Mouse (Mus musculus) embryonic facial prominence, embryonic 10.5 days (tissue): Measurements from ENCODE around the gene Dab1. TPM values are rescaled to one million over a fixed set of nuclear protein-coding genes. Genes with fewer than 3 reads are reported as not detected.
A peak's percentile ranks its signal among the peaks of the same experiment; 100 is the strongest.

Experiments used
- DNase-seq: peaks from one replicate; pipeline ENCODE4 v3.0.0-alpha.2; 2017; ENCODE audit warnings: low spot score
- H3K27ac ChIP-seq: fragments of 300-500 bp; sonication (generic); replicated peaks from 2 replicates; pipeline ENCODE4 v1.5.1; 2016; ENCODE audit warnings: mild to moderate bottlenecking
- H3K27me3 ChIP-seq: fragments of 300-500 bp; sonication (generic); replicated peaks from 2 replicates; pipeline ENCODE4 v1.6.1; 2016; ENCODE audit warnings: low read depth, mild to moderate bottlenecking; ENCODE audit not compliant: poor library complexity, severe bottlenecking
- H3K36me3 ChIP-seq: fragments of 300-500 bp; sonication (generic); replicated peaks from 2 replicates; pipeline ENCODE4 v1.6.1; 2016; ENCODE audit warnings: mild to moderate bottlenecking, moderate library complexity
- H3K4me1 ChIP-seq: fragments of 300-500 bp; sonication (generic); 2 replicates; pipeline ENCODE4 v1.6.1; 2016
- H3K4me3 ChIP-seq: fragments of 300-500 bp; sonication (generic); 2 replicates; pipeline ENCODE4 v1.5.1; 2016; ENCODE audit warnings: mild to moderate bottlenecking, moderate library complexity
- H3K9me3 ChIP-seq: fragments of 300-500 bp; sonication (generic); 2 replicates; pipeline ENCODE4 v1.6.1; 2016; ENCODE audit warnings: mild to moderate bottlenecking
- WGBS: fragments of 180-500 bp; shearing (Covaris S2); methylation state at CpG from one replicate; pipeline ENCODE4 v1.1.7; 2016; 5-methylcytosine and 5-hydroxymethylcytosine counted together
- polyA plus RNA-seq: library from polyadenylated mRNA; unstranded; fragments of >200 nt; fragmentation: Nextera tagmentation; extraction: Ambion mirVana; gene quantifications from 2 replicates; pipeline ENCODE4 v1.2.1, GENCODE M21; 2016

Dab1 gene
- polyA plus RNA-seq, 1 experiment from 2014 or later: 15.6 TPM

DNA sequence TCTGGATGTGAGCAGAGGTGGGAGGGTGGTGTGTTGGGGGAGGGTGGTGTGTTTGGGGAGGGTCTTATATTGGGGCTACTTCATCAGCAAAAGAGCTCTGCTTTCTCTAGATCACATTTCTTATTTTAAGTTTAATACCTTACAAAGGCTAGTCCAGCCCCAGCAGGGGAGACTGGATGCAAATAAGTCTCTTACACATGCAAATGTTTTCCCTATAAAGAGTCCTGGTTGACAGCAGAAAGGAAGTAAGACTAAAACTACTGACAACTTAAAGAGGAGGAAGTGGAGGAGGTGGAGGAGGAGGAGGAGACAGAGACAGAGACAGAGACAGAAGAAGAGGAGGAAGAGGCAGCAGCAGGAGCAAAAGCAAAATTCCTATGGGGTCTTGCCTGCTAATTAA, 885.8 kb downstream of the Dab1 start:
- H3K36me3 ChIP-seq: no peaks in the 10 kb centered on the region
- DNase-seq: no peak
- no peak overlapping the region for H3K27ac ChIP-seq
- peaks cover 29% of the 10 kb centered on the region for H3K4me1 ChIP-seq
- no peaks in the 10 kb centered on the region for H3K9me3 ChIP-seq
- H3K27me3 ChIP-seq: peaks cover 90% of the 10 kb centered on the region
- H3K4me3 ChIP-seq: no peak overlapping the region

DNA sequence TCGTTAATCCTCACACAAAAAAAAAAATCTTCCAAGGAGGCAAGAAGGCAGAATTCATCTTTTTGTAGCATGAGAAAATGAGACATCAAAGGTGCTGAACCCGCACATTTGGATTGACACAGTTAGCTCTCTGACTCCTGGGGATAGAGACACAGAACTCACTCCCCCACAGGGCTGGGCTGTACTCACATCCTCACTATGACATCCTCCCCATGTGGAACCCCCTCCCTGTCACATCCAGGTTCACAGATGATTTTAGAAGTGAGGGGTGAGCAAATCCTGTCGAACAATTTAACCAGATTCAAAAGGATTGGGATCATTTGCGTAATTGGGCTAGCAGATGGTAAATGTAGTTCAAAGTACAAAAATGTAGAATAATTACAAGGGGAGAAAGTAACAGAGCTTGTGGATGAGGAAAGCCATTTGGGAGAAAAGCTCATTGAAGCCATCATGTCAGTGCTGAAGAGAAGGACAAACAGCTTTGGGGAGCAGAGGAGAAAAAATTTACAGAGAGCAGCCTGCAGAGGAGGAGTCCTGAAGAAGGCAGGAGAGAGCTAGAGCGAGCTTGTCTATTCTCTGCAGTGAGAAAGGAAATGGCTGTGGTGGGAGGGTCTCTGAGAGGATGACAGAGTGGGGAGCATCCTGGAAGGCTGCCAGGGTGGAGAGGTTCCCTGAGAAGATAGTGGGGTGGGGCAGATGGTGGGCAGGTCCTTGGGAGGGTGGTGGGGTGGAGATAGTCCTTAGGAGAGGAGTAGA, 890.2 kb downstream of the Dab1 start:
- no peak for DNase-seq
- no peak overlapping the region for H3K4me3 ChIP-seq
- peaks cover 9% of the 10 kb centered on the region for H3K4me1 ChIP-seq
- H3K9me3 ChIP-seq: no peaks in the 10 kb centered on the region
- 67% methylated on average over 5 of the region's 5 CpGs for WGBS
- H3K27me3 ChIP-seq: peaks cover 80% of the 10 kb centered on the region
- H3K36me3 ChIP-seq: no peaks in the 10 kb centered on the region
- no peak overlapping the region for H3K27ac ChIP-seq

DNA sequence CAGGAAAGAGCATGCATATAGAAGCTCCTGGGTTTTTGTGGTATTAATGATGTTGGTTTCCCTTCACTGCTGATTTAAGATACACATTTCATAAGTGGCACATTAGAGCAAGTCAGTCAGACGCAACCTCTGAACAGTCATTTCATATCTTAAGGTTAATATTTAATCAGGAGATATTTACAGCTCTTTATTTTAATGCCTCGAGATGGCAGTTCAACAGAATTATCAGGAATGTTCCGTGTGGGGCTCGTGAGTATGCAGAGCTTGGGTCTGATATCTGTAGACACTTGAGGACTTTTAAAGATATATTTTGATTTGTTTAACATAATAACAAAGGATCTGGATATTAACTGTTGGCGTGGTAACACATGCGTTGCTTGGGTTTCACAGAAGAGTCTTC, 892.7 kb downstream of the Dab1 start:
- Histone ChIP-seq H3K4me1 (peaks cover 9% of the 10 kb centered on the region), H3K9me3 (no peaks in the 10 kb centered on the region), H3K27me3 (peaks cover 56% of the 10 kb centered on the region), H3K4me3 (no peak overlapping the region), H3K27ac (no peak overlapping the region), H3K36me3 (no peaks in the 10 kb centered on the region)
- WGBS: 92% methylated on average over 6 of the region's 6 CpGs
- DNase-seq: no peak

DNA sequence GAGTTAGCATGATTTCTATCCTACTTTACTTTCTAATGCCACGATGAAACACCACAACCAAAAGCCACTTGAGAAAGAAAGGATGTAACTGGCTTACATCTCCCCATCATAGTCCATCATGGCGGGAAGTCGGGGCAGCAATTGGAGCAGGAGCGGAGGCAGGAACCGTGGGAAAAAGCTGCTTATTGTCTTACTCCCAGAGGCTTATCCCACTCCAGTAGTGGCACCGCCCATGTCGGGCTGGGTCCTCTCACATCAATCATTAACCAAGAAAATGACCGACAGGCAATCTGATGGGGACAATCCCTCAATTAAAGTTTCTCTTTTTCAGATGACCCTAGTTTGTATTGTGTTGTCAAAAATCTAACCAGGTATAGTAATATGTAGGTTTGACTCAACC, 893.4 kb downstream of the Dab1 start:
- Histone ChIP-seq H3K9me3 (no peaks in the 10 kb centered on the region), H3K4me3 (no peak overlapping the region), H3K27ac (no peak overlapping the region), H3K4me1 (peaks cover 9% of the 10 kb centered on the region), H3K36me3 (no peaks in the 10 kb centered on the region), H3K27me3 (peaks cover 49% of the 10 kb centered on the region)
- 89% methylated on average over 8 of the region's 8 CpGs for WGBS
- no peak for DNase-seq

DNA sequence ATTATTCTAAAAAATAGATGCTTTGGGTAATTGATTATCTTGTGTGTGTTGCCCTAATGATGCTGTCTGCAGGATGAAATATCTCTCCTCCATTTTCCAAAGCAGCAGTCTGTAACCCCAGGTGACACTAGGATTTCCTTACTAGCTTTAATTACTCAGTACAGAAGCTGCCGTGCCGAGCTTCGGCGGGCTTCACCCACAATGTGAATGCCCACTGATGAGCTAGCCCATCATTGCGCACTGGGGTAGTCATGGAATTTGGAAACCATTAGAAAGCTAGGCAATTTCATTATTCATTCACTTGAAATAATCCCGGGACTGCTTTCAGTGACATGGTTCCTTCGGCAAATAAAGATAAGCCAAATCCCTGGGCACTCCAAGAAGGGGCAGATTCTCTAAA, 894.5 kb downstream of the Dab1 start:
- H3K27ac ChIP-seq: no peak overlapping the region
- H3K9me3 ChIP-seq: no peaks in the 10 kb centered on the region
- H3K36me3 ChIP-seq: no peaks in the 10 kb centered on the region
- H3K4me1 ChIP-seq: peaks cover 7% of the 10 kb centered on the region
- 77% methylated on average over 7 of the region's 7 CpGs for WGBS
- no peak for DNase-seq
- H3K27me3 ChIP-seq: peaks cover 38% of the 10 kb centered on the region
- no peak overlapping the region for H3K4me3 ChIP-seq

DNA sequence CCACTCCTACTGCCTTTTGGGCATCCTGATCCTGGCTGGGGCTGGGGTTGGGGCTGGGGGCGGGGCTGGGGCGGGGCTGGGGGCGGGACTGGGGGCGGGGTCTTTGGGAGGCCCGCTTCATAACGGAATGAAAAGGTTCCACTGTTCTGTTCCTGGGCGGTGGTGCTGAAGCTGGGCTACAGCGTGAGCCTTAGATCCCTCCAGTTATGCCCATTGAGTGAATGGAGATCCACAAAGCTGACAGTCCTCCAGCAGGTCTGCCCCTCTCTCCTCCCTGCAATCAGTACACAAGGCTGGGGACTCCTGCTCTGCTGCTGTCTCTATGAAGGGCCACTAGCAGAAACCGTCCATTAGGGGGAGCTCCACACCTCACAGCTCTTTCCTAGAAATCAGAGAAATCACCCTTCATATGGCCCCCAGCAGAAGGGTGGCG, 895.4 kb downstream of the Dab1 start:
- Histone ChIP-seq H3K36me3 (no peaks in the 10 kb centered on the region), H3K9me3 (no peaks in the 10 kb centered on the region), H3K4me1 (0 out of 2 replicates have a peak, but pooled peaks cover 4% of the 10 kb centered on the region), H3K4me3 (peak overlapping the region; percentile 51), H3K27me3 (peaks cover 29% of the 10 kb centered on the region), H3K27ac (0 out of 2 replicates have a peak overlapping the region, but pooled peaks have one; percentile 14)
- peak; percentile 68 for DNase-seq
- WGBS: 3% methylated on average over 10 of the region's 10 CpGs

DNA sequence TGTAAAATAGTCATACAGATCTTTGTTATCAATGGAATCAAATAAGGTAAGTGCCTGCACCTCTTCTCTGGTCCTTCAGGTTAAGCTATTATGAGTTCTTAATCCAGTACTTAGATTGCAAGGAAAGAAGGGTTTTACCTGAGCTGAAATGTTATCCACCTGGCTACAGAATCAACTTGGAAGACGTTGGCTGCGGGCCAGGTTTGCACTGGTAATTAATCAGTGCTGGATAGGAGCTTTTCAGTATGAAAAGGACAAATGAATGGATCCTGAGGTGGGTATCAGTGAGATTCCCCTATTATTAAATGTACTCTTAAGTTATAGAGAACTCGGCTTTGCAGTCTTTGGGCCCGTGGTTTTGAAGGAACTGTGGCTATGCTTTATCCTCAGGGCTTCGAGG, 896.5 kb downstream of the Dab1 start:
- Histone ChIP-seq H3K4me1 (0 out of 2 replicates have a peak, but pooled peaks cover 4% of the 10 kb centered on the region), H3K27ac (no peak overlapping the region), H3K27me3 (peaks cover 18% of the 10 kb centered on the region), H3K9me3 (no peaks in the 10 kb centered on the region), H3K4me3 (no peak overlapping the region), H3K36me3 (no peaks in the 10 kb centered on the region)
- DNase-seq: no peak
- WGBS: 75% methylated on average over 5 of the region's 5 CpGs

DNA sequence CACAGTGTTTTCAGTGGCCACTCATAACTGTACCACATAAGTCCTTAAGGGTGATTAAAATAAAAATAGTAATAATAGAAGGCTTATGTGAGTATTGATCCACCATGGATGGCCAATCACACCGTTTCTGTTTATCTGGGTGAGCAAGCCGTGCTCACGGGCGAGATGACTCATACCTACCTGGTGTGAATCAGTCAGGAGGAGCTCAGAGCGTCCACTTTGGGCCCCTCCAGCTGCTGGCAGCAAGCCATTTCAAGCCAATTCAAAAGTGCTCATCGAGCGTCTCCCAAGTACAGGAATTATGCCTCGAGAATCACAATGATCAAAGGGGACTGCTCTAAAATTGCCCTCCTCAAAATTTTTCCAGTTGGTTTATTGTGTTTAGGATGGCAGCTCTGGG, 903.2 kb downstream of the Dab1 start:
- WGBS: 75% methylated on average over 8 of the region's 8 CpGs
- H3K9me3 ChIP-seq: no peaks in the 10 kb centered on the region
- no peaks in the 10 kb centered on the region for H3K4me1 ChIP-seq
- no peaks in the 10 kb centered on the region for H3K36me3 ChIP-seq
- no peak overlapping the region for H3K4me3 ChIP-seq
- H3K27ac ChIP-seq: no peak overlapping the region
- no peaks in the 10 kb centered on the region for H3K27me3 ChIP-seq
- no peak for DNase-seq

DNA sequence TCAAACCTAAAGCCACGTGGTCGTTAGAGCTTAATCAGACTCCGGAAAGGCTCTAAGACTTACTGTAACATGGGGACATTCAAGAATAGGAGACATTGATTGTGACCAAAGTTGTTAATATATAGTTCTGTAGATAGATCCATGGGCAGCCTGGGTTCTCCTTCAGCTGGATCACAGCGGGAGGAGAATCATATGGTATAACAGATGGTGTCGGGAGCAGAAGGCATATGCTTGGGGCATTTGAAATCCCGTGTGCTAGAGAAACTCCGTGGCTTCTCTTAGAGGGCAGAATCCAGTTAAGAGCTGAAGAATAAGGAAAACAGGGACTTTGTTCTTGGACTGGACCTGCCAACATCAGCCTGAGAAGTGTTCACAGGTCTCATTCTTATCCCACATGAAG, 904.6 kb downstream of the Dab1 start:
- Histone ChIP-seq H3K4me1 (no peaks in the 10 kb centered on the region), H3K36me3 (no peaks in the 10 kb centered on the region), H3K9me3 (no peaks in the 10 kb centered on the region), H3K27me3 (no peaks in the 10 kb centered on the region), H3K4me3 (no peak overlapping the region), H3K27ac (no peak overlapping the region)
- WGBS: 89% methylated on average over 7 of the region's 7 CpGs
- no peak for DNase-seq

DNA sequence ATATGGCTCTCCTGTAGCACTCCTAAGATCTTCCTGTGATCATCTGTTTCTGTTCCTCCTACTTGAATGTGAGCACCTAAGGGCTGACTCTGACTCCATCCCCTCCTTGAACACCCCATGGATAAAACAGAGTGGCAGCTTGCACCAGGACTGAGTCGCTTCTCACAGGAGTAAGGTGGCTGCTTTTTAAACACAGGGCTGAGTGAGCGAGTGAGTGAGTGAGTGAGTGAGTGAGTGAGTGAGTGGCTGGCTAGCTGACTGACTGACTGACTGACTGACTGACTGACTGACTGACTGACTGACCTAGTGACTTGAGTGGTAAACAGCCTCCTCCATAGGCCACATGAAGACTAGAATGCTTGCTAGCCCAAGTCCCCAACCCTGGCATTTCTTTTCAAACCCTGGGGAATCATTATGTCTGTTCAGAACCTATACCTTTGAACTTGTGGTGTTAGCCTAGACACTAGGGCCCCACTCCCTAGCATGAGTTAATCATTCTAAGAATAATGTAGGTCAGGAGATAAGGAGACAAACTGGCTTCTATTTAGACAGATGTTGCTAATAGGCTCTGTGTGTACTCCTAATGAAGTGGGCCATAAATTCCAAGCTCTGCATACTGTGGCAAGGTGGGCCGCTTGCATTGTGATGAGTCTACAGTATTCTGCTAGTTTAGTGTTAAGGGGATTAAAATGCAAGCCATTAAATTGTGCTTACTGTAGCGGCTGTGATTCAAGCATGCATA, 910.9 kb downstream of the Dab1 start:
- Histone ChIP-seq H3K4me1 (no peaks in the 10 kb centered on the region), H3K4me3 (no peak overlapping the region), H3K9me3 (no peaks in the 10 kb centered on the region), H3K36me3 (no peaks in the 10 kb centered on the region), H3K27ac (no peak overlapping the region), H3K27me3 (no peaks in the 10 kb centered on the region)
- DNase-seq: no peak
- WGBS: 88% methylated on average over 4 of the region's 4 CpGs

DNA sequence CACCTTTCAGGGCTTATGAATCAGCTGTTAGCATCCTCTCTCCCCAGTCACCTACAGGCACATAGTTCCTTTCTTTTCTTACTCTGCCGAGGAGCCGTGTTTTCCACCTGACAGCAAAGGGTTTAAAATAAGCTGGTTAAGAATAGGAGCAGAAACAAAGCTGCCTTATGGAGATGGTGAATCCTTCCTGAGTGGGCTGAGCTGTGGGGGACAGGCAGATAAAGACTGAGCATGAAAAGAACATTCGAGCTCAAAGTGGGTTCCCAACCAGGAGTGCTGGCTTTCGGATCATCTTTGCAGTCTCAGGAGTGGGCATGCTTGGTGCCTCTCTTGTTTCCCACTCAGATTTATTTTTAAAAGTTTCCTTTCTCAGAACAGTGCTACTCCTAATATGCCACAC, 913.7 kb downstream of the Dab1 start:
- Histone ChIP-seq H3K4me1 (no peaks in the 10 kb centered on the region), H3K27me3 (no peaks in the 10 kb centered on the region), H3K36me3 (no peaks in the 10 kb centered on the region), H3K9me3 (no peaks in the 10 kb centered on the region), H3K4me3 (no peak overlapping the region), H3K27ac (no peak overlapping the region)
- no peak for DNase-seq
- WGBS: 86% methylated on average over 4 of the region's 4 CpGs

DNA sequence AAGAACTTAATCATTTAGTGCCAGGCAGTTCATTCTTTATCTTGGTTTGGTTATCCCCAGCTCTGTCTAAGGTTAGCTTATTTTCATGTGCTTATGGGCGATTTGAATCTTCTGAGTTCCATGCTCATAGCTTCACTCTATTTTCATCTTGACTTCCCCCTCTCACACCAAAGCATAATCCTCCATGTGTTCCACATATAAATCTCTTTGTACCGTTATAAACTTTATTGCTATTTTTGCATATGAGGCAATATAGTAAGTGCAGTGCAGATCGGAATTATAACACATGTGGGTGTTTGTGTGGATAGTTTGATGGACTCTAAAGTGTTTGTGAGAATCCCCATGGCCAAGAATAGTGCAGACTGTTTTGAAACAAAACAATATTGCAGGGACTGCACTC, 919.3 kb downstream of the Dab1 start:
- no peak overlapping the region for H3K4me3 ChIP-seq
- H3K27ac ChIP-seq: no peak overlapping the region
- no peaks in the 10 kb centered on the region for H3K9me3 ChIP-seq
- H3K27me3 ChIP-seq: no peaks in the 10 kb centered on the region
- 91% methylated on average over 3 of the region's 3 CpGs for WGBS
- DNase-seq: no peak
- H3K36me3 ChIP-seq: no peaks in the 10 kb centered on the region
- no peaks in the 10 kb centered on the region for H3K4me1 ChIP-seq

DNA sequence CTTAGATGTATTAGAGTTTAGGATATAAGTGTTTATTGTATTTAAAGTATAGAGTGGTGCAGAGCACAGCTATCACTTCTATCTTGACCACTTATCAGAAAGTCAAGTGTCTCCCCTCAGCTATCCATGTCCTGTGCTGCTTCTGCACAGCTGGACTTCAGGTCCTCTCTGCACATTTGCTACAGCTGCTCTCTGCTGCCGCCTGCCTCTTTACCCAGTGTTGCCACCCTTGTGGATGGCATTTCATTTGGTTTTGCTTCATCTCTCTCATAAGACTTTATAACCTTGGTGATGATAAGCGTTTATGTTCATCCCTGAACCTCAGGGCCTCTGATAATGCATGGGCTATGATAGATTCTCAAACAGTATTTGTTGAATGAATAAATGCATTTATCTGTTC, 919.9 kb downstream of the Dab1 start:
- 78% methylated on average over 2 of the region's 2 CpGs for WGBS
- no peaks in the 10 kb centered on the region for H3K9me3 ChIP-seq
- no peaks in the 10 kb centered on the region for H3K36me3 ChIP-seq
- no peaks in the 10 kb centered on the region for H3K27me3 ChIP-seq
- H3K27ac ChIP-seq: no peak overlapping the region
- DNase-seq: no peak
- no peaks in the 10 kb centered on the region for H3K4me1 ChIP-seq
- H3K4me3 ChIP-seq: no peak overlapping the region
